Mouse (Mus musculus) heart, adult 2 months (tissue): Measurements from ENCODE around the gene Bank1.

Source experiments
- CTCF ChIP-seq: fragments of 200-600 bp; IDR thresholded peaks from 2 replicates; pipeline ENCODE4 v1.8.1; 2022; ENCODE audit warnings: antibody characterized with exemption, mild to moderate bottlenecking, moderate library complexity
- EP300 ChIP-seq: fragments of 200-500 bp; IDR thresholded peaks from 2 replicates; pipeline ENCODE4 v1.6.1; 2011; ENCODE audit warnings: low read depth, low read length, control low read depth; ENCODE audit not compliant: insufficient read depth
- POLR2A ChIP-seq: fragments of 200-500 bp; IDR thresholded peaks from 2 replicates; pipeline ENCODE4 v1.6.1; 2011; ENCODE audit warnings: mild to moderate bottlenecking, low read depth, low read length, control low read depth; ENCODE audit not compliant: insufficient read depth

GRCm38 (mm10) chr3:136308487-136308886, 17.4 kb downstream of the Bank1 start:
- TF ChIP-seq CTCF (no peak), EP300 (no peak), POLR2A (no peak)
